Mouse (Mus musculus) kidney, adult 2 months (tissue): ENCODE data around the gene Pisd. TPM values are rescaled to one million over a fixed set of nuclear protein-coding genes. Genes with fewer than 3 reads are reported as not detected.
"Not testable (repeated sequence)": the region's sequence is repeated elsewhere in the genome, so short reads cannot be mapped to it uniquely, and the experiment has no call there.

Source experiments
- DNase-seq: peaks from one replicate; pipeline ENCODE4 v3.0.0; 2021
- H3K27ac ChIP-seq: fragments of 200-500 bp; 2 replicates; pipeline ENCODE4 v1.5.1; 2012; ENCODE audit warnings: low read depth, low read length, control low read depth, inconsistent platforms; ENCODE audit not compliant: insufficient read depth
- H3K27me3 ChIP-seq: fragments of 200-500 bp; replicated peaks from 2 replicates; pipeline ENCODE4 v1.6.1; 2012; ENCODE audit warnings: mild to moderate bottlenecking, moderate library complexity, low read length, inconsistent platforms; ENCODE audit not compliant: control insufficient read depth, insufficient read depth
- H3K36me3 ChIP-seq: fragments of 200-500 bp; 2 replicates; pipeline ENCODE4 v1.6.1; 2012; ENCODE audit warnings: mild to moderate bottlenecking, moderate library complexity, low read length, inconsistent platforms; ENCODE audit not compliant: control insufficient read depth, insufficient read depth
- H3K4me1 ChIP-seq: fragments of 200-500 bp; 2 replicates; pipeline ENCODE4 v1.6.1; 2011; ENCODE audit warnings: low read length; ENCODE audit not compliant: control insufficient read depth, insufficient read depth
- H3K4me3 ChIP-seq: fragments of 200-500 bp; 2 replicates; pipeline ENCODE4 v1.5.1; 2011; ENCODE audit warnings: mild to moderate bottlenecking, low read depth, low read length, control low read depth; ENCODE audit not compliant: insufficient read depth
- CTCF ChIP-seq: fragments of 200-500 bp; conservative IDR thresholded peaks from 2 replicates; pipeline ENCODE4 v1.5.1; 2011; ENCODE audit warnings: low read depth, mild to moderate bottlenecking, control low read depth, low read length, moderate library complexity, mixed read lengths; ENCODE audit not compliant: insufficient read depth, insufficient read length
- POLR2A ChIP-seq: fragments of 200-500 bp; IDR thresholded peaks from one replicate; pipeline ENCODE4 v1.6.1; 2011; ENCODE audit warnings: low read depth, low read length, control low read depth
- WGBS: fragments of 180-500 bp; shearing (Covaris S2); methylation state at CpG from one replicate; pipeline ENCODE4 v1.1.7; 2018; 5-methylcytosine and 5-hydroxymethylcytosine counted together
- polyA plus RNA-seq: library from polyadenylated mRNA; depleted of rRNA; stranded (reverse); fragments of >200 nt; gene quantifications from 2 replicates; pipeline ENCODE4 v1.2.3, GENCODE M21; 2012; rRNA removed

Gene Pisd
- 54.8 and 60.4 TPM in 2 replicates for polyA plus RNA-seq

GRCm38 (mm10) chr5:32785313-32785915 is at the start of gene Pisd:
TSS of gene Pisd (minus strand) at chr5:32785646.
- TF ChIP-seq POLR2A (peak; percentile 49), CTCF (peak; percentile 36; the same call in 1 of the 2 replicates)
- WGBS, result under 1% methylated on average over 52 of the region's 52 CpGs
- Histone ChIP-seq H3K4me1 (no peaks in the 10 kb centered on the region), H3K36me3 (no peaks in the 10 kb centered on the region), H3K27me3 (no peaks in the 10 kb centered on the region), H3K4me3 (peak within 1 kb of the TSS; percentile 90), H3K27ac (peak within 1 kb of the TSS; percentile 20; the same call in 1 of the 2 replicates)
- DNase-seq, result peak; percentile 97

- Histone ChIP-seq H3K4me3 (no peak overlapping the region), H3K4me1 (no peaks in the 10 kb centered on the region), H3K27me3 (no peaks in the 10 kb centered on the region), H3K27ac (no peak overlapping the region), H3K36me3 (no peaks in the 10 kb centered on the region; the same call in 1 of the 2 replicates)
- no peak for DNase-seq
- WGBS, result 77% methylated on average over 1 of the region's 1 CpGs
- TF ChIP-seq POLR2A (no peak), CTCF (no peak)
These were observed 49.1 kb upstream of the Pisd start for GRCm38 (mm10) chr5:32834497-32834896.

GRCm38 (mm10) chr5:32830054-32830453 is 44.6 kb upstream of the Pisd start:
- Histone ChIP-seq H3K27ac (no peak overlapping the region), H3K36me3 (no peaks in the 10 kb centered on the region; the same call in 1 of the 2 replicates), H3K27me3 (no peaks in the 10 kb centered on the region), H3K4me3 (no peak overlapping the region), H3K4me1 (no peaks in the 10 kb centered on the region)
- 96% methylated on average over 2 of the region's 2 CpGs for WGBS
- no peak for TF ChIP-seq CTCF
- TF ChIP-seq POLR2A, result no peak
- DNase-seq, result no peak

- not testable (repeated sequence) for DNase-seq, H3K4me3 ChIP-seq, H3K27ac ChIP-seq, H3K4me1 ChIP-seq, H3K27me3 ChIP-seq, H3K36me3 ChIP-seq
- 94% methylated on average over 1 of the region's 1 CpGs for WGBS
These were observed 43.3 kb upstream of the Pisd start for GRCm38 (mm10) chr5:32828766-32829165.

- Histone ChIP-seq H3K27ac (no peak within 1 kb of the TSS), H3K27me3 (no peaks in the 10 kb centered on the region), H3K4me3 (no peak within 1 kb of the TSS), H3K4me1 (no peaks in the 10 kb centered on the region), H3K36me3 (no peaks in the 10 kb centered on the region; the same call in 1 of the 2 replicates)
- 92% methylated on average over 7 of the region's 7 CpGs for WGBS
- no peak for DNase-seq
- no peak for TF ChIP-seq CTCF
These were observed 41.6 kb upstream of the Pisd start, which contains the start of gene Gm20671 for GRCm38 (mm10) chr5:32827009-32827408. TSS of gene Gm20671 (minus strand) at chr5:32827109.

GRCm38 (mm10) chr5:32820471-32820870 is 35.0 kb upstream of the Pisd start:
- 93% methylated on average over 8 of the region's 8 CpGs for WGBS
- Histone ChIP-seq H3K27me3 (no peaks in the 10 kb centered on the region), H3K4me1 (no peaks in the 10 kb centered on the region), H3K27ac (no peak overlapping the region), H3K4me3 (no peak overlapping the region), H3K36me3 (no peaks in the 10 kb centered on the region; the same call in 1 of the 2 replicates)
- TF ChIP-seq POLR2A (no peak), CTCF (no peak)
- no peak for DNase-seq

- Histone ChIP-seq H3K36me3 (no peaks in the 10 kb centered on the region; the same call in 1 of the 2 replicates), H3K4me3 (no peak overlapping the region), H3K27ac (no peak overlapping the region), H3K27me3 (no peaks in the 10 kb centered on the region), H3K4me1 (no peaks in the 10 kb centered on the region)
- DNase-seq, result no peak
- TF ChIP-seq CTCF (no peak), POLR2A (no peak)
- over 99% methylated on average over 4 of the region's 4 CpGs for WGBS
These were observed 29.9 kb upstream of the Pisd start for GRCm38 (mm10) chr5:32815396-32815795.

GRCm38 (mm10) chr5:32786454-32786853 is 1.0 kb upstream of the Pisd start:
- DNase-seq, H3K4me3 ChIP-seq, H3K27ac ChIP-seq, H3K36me3 ChIP-seq, H3K27me3 ChIP-seq, H3K4me1 ChIP-seq: not testable (repeated sequence)
- 67% methylated on average over 1 of the region's 1 CpGs for WGBS
